Mouse (Mus musculus) right cerebral cortex, postnatal 10 days (tissue): Measurements from ENCODE around the gene Spata5.

Source experiments
- DNase-seq, 2 experiments: peaks; one replicate each; pipeline ENCODE4 v3.0.0; 2021; ENCODE audit warnings: low spot score in 2 of 2

Spata5 gene

GRCm38 (mm10) chr3:37419458-37419991, at the start of gene Spata5:
Spata5 (plus strand) TSS chr3:37419896.
- DNase-seq: peak; percentile 99

GRCm38 (mm10) chr3:37370407-37370806, 49.3 kb upstream of the Spata5 start:
- no peak for DNase-seq

GRCm38 (mm10) chr3:37373712-37374111, 46.0 kb upstream of the Spata5 start:
- DNase-seq: no peak

- DNase-seq: no peak
These were observed 41.8 kb upstream of the Spata5 start for GRCm38 (mm10) chr3:37377926-37378325.

GRCm38 (mm10) chr3:37378412-37378811, 41.3 kb upstream of the Spata5 start:
- DNase-seq: no peak

GRCm38 (mm10) chr3:37379201-37379600, 40.5 kb upstream of the Spata5 start:
- no peak for DNase-seq

- DNase-seq: peak; percentile 33 to 60
These were observed 39.5 kb upstream of the Spata5 start for GRCm38 (mm10) chr3:37379930-37380881.

- DNase-seq: no peak
These were observed 38.2 kb upstream of the Spata5 start for GRCm38 (mm10) chr3:37381457-37381856.

- DNase-seq: no peak
These were observed 36.5 kb upstream of the Spata5 start for GRCm38 (mm10) chr3:37383096-37383765.

GRCm38 (mm10) chr3:37387310-37387709, 32.4 kb upstream of the Spata5 start:
- no peak for DNase-seq

- DNase-seq: no peak
These were observed 22.6 kb upstream of the Spata5 start for GRCm38 (mm10) chr3:37396930-37397608.

GRCm38 (mm10) chr3:37397646-37398045, 22.1 kb upstream of the Spata5 start:
- DNase-seq: no peak

- peak in 1 of 2 experiments; percentile 27 for DNase-seq
These were observed 20.9 kb upstream of the Spata5 start for GRCm38 (mm10) chr3:37398661-37399395.

- peak in 1 of 2 experiments; percentile 26 for DNase-seq
These were observed 17.7 kb upstream of the Spata5 start for GRCm38 (mm10) chr3:37401729-37402610.

GRCm38 (mm10) chr3:37407598-37407997, 12.1 kb upstream of the Spata5 start:
- no peak for DNase-seq

- no peak for DNase-seq
These were observed 6.2 kb upstream of the Spata5 start for GRCm38 (mm10) chr3:37413446-37413845.

- peak; percentile 90 to 93 for DNase-seq
These were observed 5.2 kb upstream of the Spata5 start for GRCm38 (mm10) chr3:37414413-37414960.

- no peak for DNase-seq
These were observed 1.4 kb upstream of the Spata5 start for GRCm38 (mm10) chr3:37418341-37418740.

- peak; percentile 81 to 85 for DNase-seq
These were observed 687 bp upstream of the Spata5 start for GRCm38 (mm10) chr3:37418961-37419457.

GRCm38 (mm10) chr3:37420072-37420471, 376 bp downstream of the Spata5 start, which contains the start of gene Nudt6:
Nudt6 (minus strand) TSS chr3:37420211.
- DNase-seq: peak; percentile 96
